Mouse (Mus musculus) cortical plate, adult 2 months (tissue): Measurements from ENCODE around the gene Pacsin2.

Source experiments
- CTCF ChIP-seq: fragments of 200-500 bp; IDR thresholded peaks from 2 replicates; pipeline ENCODE4 v1.5.1; 2011; ENCODE audit warnings: mild to moderate bottlenecking, control low read depth, low read length; ENCODE audit not compliant: insufficient read depth; ENCODE audit errors: extremely low read depth
- POLR2A ChIP-seq: fragments of 200-500 bp; IDR thresholded peaks from 2 replicates; pipeline ENCODE4 v1.6.1; 2011; ENCODE audit warnings: mild to moderate bottlenecking, low read length, control low read depth; ENCODE audit not compliant: insufficient read depth; ENCODE audit errors: extremely low read depth

DNA sequence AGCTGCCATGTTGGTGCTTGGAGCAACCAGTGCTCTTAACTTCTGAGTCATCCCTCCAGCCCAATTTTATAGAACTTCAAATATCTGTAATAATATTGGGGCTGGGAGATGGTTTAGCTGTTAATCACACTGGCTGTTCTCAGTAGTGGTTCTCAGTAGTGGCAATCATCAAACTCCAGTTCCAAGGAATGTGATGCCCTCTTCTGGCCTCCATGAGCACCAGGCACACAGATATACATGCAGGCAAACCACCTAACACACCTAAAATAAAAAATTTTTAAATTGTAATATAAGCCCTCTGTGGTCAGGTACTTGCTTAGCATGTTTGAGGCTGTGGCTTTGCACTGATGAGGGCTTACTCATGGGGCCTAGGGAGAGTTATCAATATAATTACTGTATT is 98.7 kb downstream of the Pacsin2 start:
- TF ChIP-seq CTCF (no peak), POLR2A (no peak)
